Mouse (Mus musculus) liver, adult 2 months (tissue): Measurements from ENCODE around the gene Kif13a.

ENCODE experiments used
- CTCF ChIP-seq: fragments of 200-500 bp; IDR thresholded peaks from 2 replicates; pipeline ENCODE4 v1.5.1; 2011; ENCODE audit warnings: low read depth, low read length, control low read depth
- POLR2A ChIP-seq: fragments of 200-500 bp; IDR thresholded peaks from 2 replicates; pipeline ENCODE4 v1.6.1; 2011; ENCODE audit warnings: low read length, control low read depth; ENCODE audit not compliant: insufficient read depth; ENCODE audit errors: extremely low read depth

DNA sequence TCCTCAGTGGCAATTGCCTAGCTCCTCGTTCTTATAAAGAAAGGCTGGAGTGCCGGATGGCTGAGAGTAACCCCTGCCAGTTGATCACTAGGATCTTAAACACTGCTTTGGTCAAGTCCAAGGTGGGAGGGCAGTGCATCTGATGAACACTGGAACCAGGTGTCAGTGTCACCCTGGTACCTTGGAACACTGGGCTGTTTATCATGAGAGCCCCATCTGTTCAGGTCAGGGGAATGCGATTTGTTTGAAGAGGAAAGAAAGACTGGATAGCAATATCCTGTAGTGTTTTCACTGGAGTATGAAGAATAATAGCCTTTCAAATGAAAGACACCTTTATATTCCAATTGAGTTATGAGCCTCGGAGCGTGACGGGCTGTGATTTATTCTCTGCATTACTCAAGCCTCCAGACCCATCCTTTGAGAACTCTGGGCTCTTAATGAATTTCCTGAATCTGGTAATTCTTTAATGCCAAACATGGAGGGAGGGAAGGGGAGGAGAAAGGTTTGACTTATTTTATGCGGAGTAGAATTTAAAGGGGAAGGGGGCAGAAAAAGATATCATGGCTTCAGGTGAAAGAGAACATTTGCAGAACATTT, 31.3 kb upstream of the Kif13a start:
- TF ChIP-seq CTCF: no peak
- TF ChIP-seq POLR2A: no peak
